Mouse (Mus musculus) brain, embryonic 14.5 days (tissue): ENCODE data around the gene Lgals2.
A peak's percentile ranks its signal among the peaks of the same experiment; 100 is the strongest.

Experiments
- CTCF ChIP-seq: fragments of 200-500 bp; IDR thresholded peaks from 2 replicates; pipeline ENCODE4 v1.5.1; 2012; ENCODE audit warnings: inconsistent platforms, mild to moderate bottlenecking, moderate library complexity, borderline replicate concordance; ENCODE audit not compliant: insufficient read depth, insufficient read length; ENCODE audit errors: extremely low read depth
- POLR2A ChIP-seq: fragments of 200-500 bp; IDR thresholded peaks from 2 replicates; pipeline ENCODE4 v1.6.1; 2012; ENCODE audit warnings: mild to moderate bottlenecking, inconsistent platforms, borderline replicate concordance; ENCODE audit not compliant: poor library complexity, insufficient read depth, insufficient read length, severe bottlenecking; ENCODE audit errors: extremely low read depth

GRCm38 (mm10) chr15:78826213-78827204 lies 28.8 kb downstream of the Lgals2 start:
- TF ChIP-seq CTCF (peak; percentile 97), POLR2A (no peak)
